Mouse (Mus musculus): ENCODE data around the gene Rbm18. TPM values are rescaled to one million over a fixed set of nuclear protein-coding genes. Genes with fewer than 3 reads are reported as not detected.
"Not testable (repeated sequence)": the region's sequence is repeated elsewhere in the genome, so short reads cannot be mapped to it uniquely, and the experiment has no call there.

The Rbm18 gene
- 68.7 and 69.3 TPM in 2 replicates for polyA plus RNA-seq (2015; fragmentation: Nextera tagmentation; extraction: Ambion mirVana)

DNA sequence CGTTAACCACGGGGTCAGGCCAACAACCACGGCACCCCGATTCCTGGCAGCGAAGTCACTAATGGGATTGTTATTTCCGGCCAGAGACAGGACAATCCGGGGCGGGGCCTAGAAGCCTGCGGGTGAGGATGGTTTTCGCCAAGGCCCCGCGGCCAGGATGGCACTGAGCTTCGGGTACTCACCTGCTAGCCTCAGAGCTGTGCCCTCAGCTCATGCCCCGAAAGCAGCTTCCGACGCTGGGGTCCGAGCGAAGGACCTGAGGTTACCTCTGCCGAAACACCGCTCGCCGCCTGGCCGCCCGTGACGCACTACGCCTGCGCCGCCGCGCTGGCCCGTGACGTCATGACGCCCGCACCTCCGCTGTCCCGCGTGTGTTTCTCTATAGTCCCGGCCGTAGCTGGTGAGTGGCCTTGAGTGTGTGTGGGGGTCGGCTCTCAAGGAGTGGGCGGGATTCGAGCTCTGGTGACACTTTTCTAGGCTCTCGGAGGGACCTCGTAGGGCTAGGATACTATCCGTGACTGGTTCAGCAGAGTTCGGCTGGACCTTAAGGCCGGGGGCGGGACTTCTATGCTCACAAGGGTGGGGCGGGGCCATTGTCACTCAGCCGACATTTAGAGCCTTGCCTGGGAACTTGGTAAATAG lies at the start of gene Rbm18, which contains the start of gene Mrrf:
TSS of gene Rbm18 (minus strand) at position 474 of the 642 bp plus-strand sequence.
TSS of gene Mrrf (plus strand) at position 90 of the 642 bp plus-strand sequence.
- peak; percentile 94 for ATAC-seq (ENCODE audit: insufficient number of reproducible peaks, low FRiP score, low TSS enrichment, low read depth)
- peaks cover 13% of the 10 kb centered on the region; the same call in 1 of the 2 replicates for H3K4me1 ChIP-seq
- WGBS = under 1% methylated on average over 50 of the region's 50 CpGs
- peak within 1 kb of the TSS; percentile 81 for H3K9ac ChIP-seq
- no peaks in the 10 kb centered on the region for H3K27me3 ChIP-seq
- peak within 1 kb of the TSS; percentile 92 for H3K27ac ChIP-seq
- no peaks in the 10 kb centered on the region for H3K9me3 ChIP-seq
- peak within 1 kb of the TSS; percentile 85 for H3K4me3 ChIP-seq
- peak within 1 kb of the TSS; percentile 58 for H3K4me2 ChIP-seq
- peaks cover 25% of the 10 kb centered on the region for H3K36me3 ChIP-seq

DNA sequence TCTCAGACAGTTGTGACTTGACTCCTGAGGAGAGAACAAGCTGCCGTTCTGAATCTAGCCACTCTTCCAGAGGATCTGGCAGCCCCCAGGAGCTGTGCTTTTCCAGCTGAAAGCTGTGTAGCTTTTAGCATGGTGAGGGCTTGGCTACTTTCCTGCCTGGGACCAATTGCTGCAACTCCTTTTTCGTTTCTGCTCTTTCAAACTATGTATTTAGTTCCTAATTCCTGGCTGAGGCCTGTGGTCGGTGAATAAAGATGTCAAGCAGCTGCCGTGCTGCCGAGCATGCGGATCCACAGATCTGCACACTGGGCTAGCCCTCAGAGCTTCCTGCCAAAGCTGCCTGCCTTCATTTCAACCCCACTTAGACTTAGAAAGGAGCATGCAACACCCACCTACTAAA lies 48.3 kb upstream of the Rbm18 start:
- no peaks in the 10 kb centered on the region for H3K9me3 ChIP-seq
- WGBS = 51% methylated on average over 6 of the region's 6 CpGs

GRCm38 (mm10) chr2:36184192-36184591 lies 47.6 kb upstream of the Rbm18 start:
- Histone ChIP-seq H3K4me2 (no peak overlapping the region), H3K27ac (no peak overlapping the region), H3K9ac (no peak overlapping the region), H3K9me3 (no peaks in the 10 kb centered on the region), H3K4me1 (peaks cover 4% of the 10 kb centered on the region; the same call in 1 of the 2 replicates), H3K27me3 (no peaks in the 10 kb centered on the region), H3K36me3 (no peaks in the 10 kb centered on the region), H3K4me3 (no peak overlapping the region)
- WGBS = 89% methylated on average over 2 of the region's 2 CpGs
- no peak for ATAC-seq (ENCODE audit: insufficient number of reproducible peaks, low FRiP score, low TSS enrichment, low read depth)

More for the DNA sequence above, 48.3 kb upstream of the Rbm18 start:
- Histone ChIP-seq H3K4me3 (no peak overlapping the region), H3K9ac (no peak overlapping the region), H3K36me3 (no peaks in the 10 kb centered on the region), H3K4me1 (peaks cover 4% of the 10 kb centered on the region; the same call in 1 of the 2 replicates), H3K27me3 (no peaks in the 10 kb centered on the region), H3K27ac (no peak overlapping the region), H3K4me2 (no peak overlapping the region)
- no peak for ATAC-seq (ENCODE audit: insufficient number of reproducible peaks, low FRiP score, low TSS enrichment, low read depth)

DNA sequence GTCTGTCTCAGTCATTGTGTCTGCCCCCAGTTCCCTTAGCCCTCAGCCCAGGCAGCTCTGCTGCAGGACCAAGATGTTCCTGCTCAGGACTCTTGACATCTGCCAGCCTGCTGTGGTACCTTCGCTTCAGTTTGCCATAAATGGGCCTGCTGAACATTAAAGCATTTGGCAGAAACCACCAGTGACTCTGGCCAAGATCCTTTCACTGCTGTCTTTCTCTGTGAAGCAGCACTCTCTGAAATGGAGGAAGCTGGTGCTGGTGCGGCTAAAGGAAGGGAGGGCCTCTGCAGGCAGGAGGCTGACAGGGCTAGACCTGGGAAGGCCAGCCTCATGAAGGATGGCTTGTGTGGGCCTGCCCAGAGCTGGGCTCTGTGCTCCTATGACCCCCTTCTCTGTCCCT lies 46.7 kb upstream of the Rbm18 start:
- no peak overlapping the region for H3K4me3 ChIP-seq
- H3K9ac ChIP-seq = no peak overlapping the region
- no peaks in the 10 kb centered on the region for H3K27me3 ChIP-seq
- H3K4me2 ChIP-seq = no peak overlapping the region
- peaks cover 7% of the 10 kb centered on the region; the same call in 1 of the 2 replicates for H3K36me3 ChIP-seq
- no peak for ATAC-seq (ENCODE audit: insufficient number of reproducible peaks, low FRiP score, low TSS enrichment, low read depth)
- no peak overlapping the region for H3K27ac ChIP-seq
- H3K9me3 ChIP-seq = no peaks in the 10 kb centered on the region
- WGBS = 45% methylated on average over 2 of the region's 2 CpGs
- H3K4me1 ChIP-seq = peaks cover 4% of the 10 kb centered on the region; the same call in 1 of the 2 replicates

GRCm38 (mm10) chr2:36181587-36182368 lies 45.2 kb upstream of the Rbm18 start:
- H3K9ac ChIP-seq; H3K27me3 ChIP-seq; ATAC-seq (ENCODE audit: insufficient number of reproducible peaks, low FRiP score, low TSS enrichment, low read depth); H3K9me3 ChIP-seq; H3K4me1 ChIP-seq; H3K27ac ChIP-seq; H3K4me2 ChIP-seq; H3K4me3 ChIP-seq: not testable (repeated sequence)
- peaks cover 19% of the 10 kb centered on the region; the same call in 1 of the 2 replicates for H3K36me3 ChIP-seq
- WGBS = 81% methylated on average over 4 of the region's 4 CpGs

GRCm38 (mm10) chr2:36179487-36179886 lies 42.9 kb upstream of the Rbm18 start:
- H3K27ac ChIP-seq = no peak overlapping the region
- H3K9ac ChIP-seq = no peak overlapping the region
- no peak overlapping the region for H3K4me2 ChIP-seq
- no peak overlapping the region for H3K4me3 ChIP-seq
- H3K9me3 ChIP-seq = no peaks in the 10 kb centered on the region
- peaks cover 4% of the 10 kb centered on the region; the same call in 1 of the 2 replicates for H3K4me1 ChIP-seq
- ATAC-seq (ENCODE audit: insufficient number of reproducible peaks, low FRiP score, low TSS enrichment, low read depth) = no peak
- H3K27me3 ChIP-seq = no peaks in the 10 kb centered on the region
- H3K36me3 ChIP-seq = peaks cover 19% of the 10 kb centered on the region; the same call in 1 of the 2 replicates
- WGBS = 58% methylated on average over 3 of the region's 3 CpGs

GRCm38 (mm10) chr2:36172574-36172973 lies 36.0 kb upstream of the Rbm18 start:
- H3K27ac ChIP-seq = no peak overlapping the region
- no peak overlapping the region for H3K4me3 ChIP-seq
- 90% methylated on average over 3 of the region's 3 CpGs for WGBS
- H3K4me1 ChIP-seq = peaks cover 7% of the 10 kb centered on the region; the same call in 1 of the 2 replicates
- peaks cover 8% of the 10 kb centered on the region; the same call in 1 of the 2 replicates for H3K36me3 ChIP-seq
- H3K4me2 ChIP-seq = no peak overlapping the region
- ATAC-seq (ENCODE audit: insufficient number of reproducible peaks, low FRiP score, low TSS enrichment, low read depth) = no peak
- H3K27me3 ChIP-seq = no peaks in the 10 kb centered on the region
- H3K9me3 ChIP-seq = no peaks in the 10 kb centered on the region
- no peak overlapping the region for H3K9ac ChIP-seq

- WGBS = 36% methylated on average over 4 of the region's 4 CpGs
- no peak for ATAC-seq (ENCODE audit: insufficient number of reproducible peaks, low FRiP score, low TSS enrichment, low read depth)
- Histone ChIP-seq H3K36me3 (peaks cover 4% of the 10 kb centered on the region; the same call in 1 of the 2 replicates), H3K4me3 (no peak overlapping the region), H3K9ac (no peak overlapping the region), H3K27me3 (no peaks in the 10 kb centered on the region), H3K9me3 (no peaks in the 10 kb centered on the region), H3K4me2 (no peak overlapping the region), H3K4me1 (peaks cover 7% of the 10 kb centered on the region; the same call in 1 of the 2 replicates), H3K27ac (no peak overlapping the region)
Observed at GRCm38 (mm10) chr2:36172136-36172535, 35.6 kb upstream of the Rbm18 start.

DNA sequence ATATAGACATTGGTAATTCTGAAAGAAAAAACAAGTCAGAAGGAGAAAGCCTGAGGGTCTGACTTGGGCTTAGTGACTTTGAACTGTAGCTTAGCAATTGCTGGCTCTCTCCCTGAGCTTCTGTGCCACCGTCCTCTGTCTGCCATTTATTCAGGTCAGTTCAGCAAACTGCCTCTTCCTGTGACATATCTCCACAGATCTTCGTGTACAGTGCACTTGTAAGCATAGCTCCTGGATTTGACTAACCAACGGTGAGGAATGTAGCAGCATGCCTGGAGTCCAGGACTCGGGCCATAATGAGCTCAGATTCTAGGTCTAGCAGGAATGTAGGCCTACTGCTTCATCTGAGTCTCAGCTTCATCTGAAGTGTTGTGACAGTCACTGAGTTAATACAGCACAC lies 32.6 kb upstream of the Rbm18 start:
- Histone ChIP-seq H3K4me1 (peaks cover 7% of the 10 kb centered on the region; the same call in 1 of the 2 replicates), H3K9ac (no peak overlapping the region), H3K4me2 (no peak overlapping the region), H3K27ac (no peak overlapping the region), H3K4me3 (no peak overlapping the region), H3K27me3 (no peaks in the 10 kb centered on the region), H3K36me3 (no peaks in the 10 kb centered on the region), H3K9me3 (no peaks in the 10 kb centered on the region)
- no peak for ATAC-seq (ENCODE audit: insufficient number of reproducible peaks, low FRiP score, low TSS enrichment, low read depth)
- 67% methylated on average over 4 of the region's 4 CpGs for WGBS

GRCm38 (mm10) chr2:36167990-36168618 lies 31.5 kb upstream of the Rbm18 start:
- no peak for ATAC-seq (ENCODE audit: insufficient number of reproducible peaks, low FRiP score, low TSS enrichment, low read depth)
- 88% methylated on average over 1 of the region's 1 CpGs for WGBS
- H3K4me1 ChIP-seq = peaks cover 7% of the 10 kb centered on the region; the same call in 1 of the 2 replicates
- H3K27ac ChIP-seq = no peak overlapping the region
- H3K9ac ChIP-seq = no peak overlapping the region
- H3K4me3 ChIP-seq = no peak overlapping the region
- no peaks in the 10 kb centered on the region for H3K27me3 ChIP-seq
- no peak overlapping the region for H3K4me2 ChIP-seq
- H3K36me3 ChIP-seq = no peaks in the 10 kb centered on the region
- H3K9me3 ChIP-seq = no peaks in the 10 kb centered on the region

GRCm38 (mm10) chr2:36159336-36159735 lies 22.8 kb upstream of the Rbm18 start:
- 44% methylated on average over 4 of the region's 4 CpGs for WGBS
- Histone ChIP-seq H3K36me3 (peaks cover 22% of the 10 kb centered on the region), H3K4me3 (no peak overlapping the region), H3K9ac (no peak overlapping the region), H3K4me2 (no peak overlapping the region), H3K9me3 (no peaks in the 10 kb centered on the region), H3K27me3 (no peaks in the 10 kb centered on the region), H3K4me1 (no peaks in the 10 kb centered on the region), H3K27ac (no peak overlapping the region)
- no peak for ATAC-seq (ENCODE audit: insufficient number of reproducible peaks, low FRiP score, low TSS enrichment, low read depth)
